Mouse (Mus musculus) intestine, postnatal 0 days (tissue): Measurements from ENCODE around the gene Astl. TPM values are rescaled to one million over a fixed set of nuclear protein-coding genes. Genes with fewer than 3 reads are reported as not detected.

Source experiments
- ATAC-seq: fragments of 200-750 bp; cut with Nextera tagmentation; 2 replicates; pipeline ENCODE4 v1.8.0; 2017; ENCODE audit warnings: mild to moderate bottlenecking, moderate TSS enrichment, moderate library complexity
- H3K27ac ChIP-seq: fragments of 300-500 bp; sonication (generic); 2 replicates; pipeline ENCODE4 v1.5.1; 2014; ENCODE audit warnings: mild to moderate bottlenecking, low read depth, low read length, moderate library complexity
- H3K27me3 ChIP-seq: fragments of 300-500 bp; sonication (generic); replicated peaks from 2 replicates; pipeline ENCODE4 v1.6.1; 2014; ENCODE audit warnings: low read length, mixed read lengths; ENCODE audit not compliant: control insufficient read depth, insufficient read depth
- H3K36me3 ChIP-seq: fragments of 300-500 bp; sonication (generic); 2 replicates; pipeline ENCODE4 v1.6.1; 2014; ENCODE audit warnings: mild to moderate bottlenecking, moderate library complexity; ENCODE audit not compliant: control insufficient read depth, insufficient read depth
- H3K4me1 ChIP-seq: fragments of 300-500 bp; sonication (generic); replicated peaks from 2 replicates; pipeline ENCODE4 v1.6.1; 2014; ENCODE audit warnings: antibody characterized with exemption, low read length, mixed read lengths; ENCODE audit not compliant: control insufficient read depth, insufficient read depth
- H3K4me2 ChIP-seq: fragments of 300-500 bp; sonication (generic); replicated peaks from 2 replicates; pipeline ENCODE4 v1.6.1; 2014; ENCODE audit warnings: low read depth, mild to moderate bottlenecking, moderate library complexity
- H3K4me3 ChIP-seq: fragments of 300-500 bp; sonication (generic); 2 replicates; pipeline ENCODE4 v1.5.1; 2014; ENCODE audit warnings: low read depth, low read length
- H3K9ac ChIP-seq: fragments of 300-500 bp; sonication (generic); 2 replicates; pipeline ENCODE4 v1.6.1; 2014; ENCODE audit warnings: mild to moderate bottlenecking, low read depth, low read length
- H3K9me3 ChIP-seq: fragments of 300-500 bp; sonication (generic); 2 replicates; pipeline ENCODE4 v1.6.1; 2016; ENCODE audit warnings: mixed run types; ENCODE audit not compliant: control insufficient read depth
- CTCF ChIP-seq: sonication (generic); IDR thresholded peaks from 2 replicates; pipeline ENCODE4 v1.5.1; 2016; ENCODE audit warnings: low read depth, mild to moderate bottlenecking, control low read depth, antibody characterized with exemption, moderate library complexity
- WGBS: fragments of 180-500 bp; shearing (Covaris S2); extraction: QIAGEN DNeasy Blood & Tissue Kit; methylation state at CpG from one replicate; pipeline ENCODE4 v1.1.7; 2014; 5-methylcytosine and 5-hydroxymethylcytosine counted together
- polyA plus RNA-seq: library from polyadenylated mRNA; unstranded; fragments of >200 nt; fragmentation: Nextera tagmentation; extraction: Ambion mirVana; gene quantifications from 2 replicates; pipeline ENCODE4 v1.2.1, GENCODE M21; 2015

Astl gene
- polyA plus RNA-seq, 1 experiment from 2014 or later: not detected

DNA sequence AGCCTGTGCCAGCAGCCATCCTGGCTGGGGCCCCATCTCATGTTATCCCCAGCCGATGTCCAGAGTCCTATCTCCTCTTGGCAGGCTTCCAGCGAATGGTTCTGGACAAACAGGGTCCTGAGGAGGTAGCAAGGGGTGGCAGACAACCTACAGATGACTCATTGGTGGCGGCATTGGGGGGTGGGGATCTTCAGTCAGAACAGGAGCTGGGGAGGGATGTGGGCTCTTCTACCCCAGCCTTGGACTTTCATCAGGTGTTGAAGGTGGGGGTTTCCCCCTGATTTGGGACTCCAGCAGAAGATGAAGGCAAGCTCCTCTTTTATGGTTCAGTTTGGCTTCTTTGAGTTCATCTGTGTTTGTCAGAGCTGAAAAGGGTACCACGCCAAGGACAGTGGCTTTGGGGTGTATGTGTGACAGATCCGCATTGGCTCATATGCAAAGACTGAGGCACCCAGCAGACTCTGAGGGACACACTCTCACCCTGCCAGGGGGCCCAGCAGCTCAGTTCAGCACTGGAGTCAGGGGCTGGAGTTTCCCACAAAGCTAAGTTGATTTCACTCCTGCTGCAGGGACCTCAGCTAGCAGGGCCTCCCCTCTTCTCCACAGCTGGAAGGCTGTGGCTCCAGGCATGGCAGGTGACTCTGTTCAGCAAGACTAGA, 4.4 kb upstream of the Astl start:
- ATAC-seq: no peak
- Histone ChIP-seq H3K27me3 (peaks cover 16% of the 10 kb centered on the region), H3K36me3 (no peaks in the 10 kb centered on the region), H3K9me3 (no peaks in the 10 kb centered on the region), H3K9ac (no peak overlapping the region), H3K27ac (no peak overlapping the region), H3K4me1 (no peaks in the 10 kb centered on the region; the same call in 1 of the 2 replicates), H3K4me3 (no peak overlapping the region), H3K4me2 (no peak overlapping the region)
- TF ChIP-seq CTCF: no peak
- WGBS: 50% methylated on average over 5 of the region's 5 CpGs

DNA sequence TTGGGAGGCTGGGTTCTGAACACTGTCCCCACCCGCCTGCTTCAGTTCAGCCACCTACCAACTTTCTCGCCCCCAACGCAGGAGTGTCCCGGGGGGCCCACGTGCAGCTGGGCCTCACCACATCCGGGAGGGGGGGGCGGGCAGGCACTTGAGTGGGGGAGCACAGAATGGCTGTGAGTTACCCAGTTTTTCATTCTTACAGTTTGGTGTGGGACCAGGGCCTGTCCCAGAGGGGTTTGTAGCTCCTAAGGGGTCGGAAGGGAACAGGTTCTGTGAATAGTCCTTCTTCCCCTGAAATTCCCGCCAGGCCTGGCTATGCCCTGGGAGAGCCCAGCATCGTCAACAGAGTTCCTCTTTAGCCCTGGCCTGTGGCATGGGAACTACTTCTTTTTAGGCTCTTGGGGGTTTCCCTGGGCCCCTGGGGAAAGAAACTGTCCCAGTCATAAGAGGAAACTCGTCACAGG, 3.3 kb upstream of the Astl start:
- H3K4me2 ChIP-seq: no peak overlapping the region
- H3K9ac ChIP-seq: no peak overlapping the region
- H3K36me3 ChIP-seq: no peaks in the 10 kb centered on the region
- WGBS: 56% methylated on average over 11 of the region's 11 CpGs
- H3K4me1 ChIP-seq: no peaks in the 10 kb centered on the region; the same call in 1 of the 2 replicates
- H3K27ac ChIP-seq: no peak overlapping the region
- H3K9me3 ChIP-seq: no peaks in the 10 kb centered on the region
- H3K4me3 ChIP-seq: no peak overlapping the region
- TF ChIP-seq CTCF: no peak
- ATAC-seq: no peak
- H3K27me3 ChIP-seq: peaks cover 16% of the 10 kb centered on the region

- H3K27ac ChIP-seq: 0 out of 2 replicates have a peak within 1 kb of the TSS, but pooled peaks have one; percentile 5
- peak within 1 kb of the TSS; percentile 90 for H3K4me2 ChIP-seq
- no peaks in the 10 kb centered on the region for H3K9me3 ChIP-seq
- H3K27me3 ChIP-seq: peaks cover 16% of the 10 kb centered on the region
- peak within 1 kb of the TSS; percentile 31; the same call in 1 of the 2 replicates for H3K9ac ChIP-seq
- no peaks in the 10 kb centered on the region; the same call in 1 of the 2 replicates for H3K4me1 ChIP-seq
- under 1% methylated on average over 76 of the region's 76 CpGs for WGBS
- peak within 1 kb of the TSS; percentile 56 for H3K4me3 ChIP-seq
- ATAC-seq: peak; percentile 61
- no peak for TF ChIP-seq CTCF
- no peaks in the 10 kb centered on the region for H3K36me3 ChIP-seq
Measured at GRCm38 (mm10) chr2:127335767-127336496, 2.5 kb upstream of the Astl start, which contains the start of gene Dusp2. Gene Dusp2 (plus strand): TSS chr2:127336159.

DNA sequence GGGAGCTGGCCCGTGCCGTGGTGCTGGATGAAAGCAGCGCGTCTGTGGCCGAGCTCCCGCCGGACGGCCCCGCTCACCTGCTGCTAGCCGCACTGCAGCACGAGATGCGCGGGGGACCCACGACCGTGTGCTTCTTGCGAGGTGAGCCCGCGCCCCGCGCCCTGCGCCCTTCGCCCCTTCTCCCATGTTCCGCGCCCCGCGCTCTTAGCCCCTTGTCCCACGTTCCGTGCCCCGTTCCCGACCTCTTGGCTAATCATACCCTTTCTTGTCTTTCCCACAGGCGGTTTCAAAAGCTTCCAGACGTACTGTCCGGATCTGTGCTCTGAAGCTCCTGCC, 2.0 kb upstream of the Astl start:
- Histone ChIP-seq H3K36me3 (no peaks in the 10 kb centered on the region), H3K9ac (peak overlapping the region; percentile 31; the same call in 1 of the 2 replicates), H3K27ac (no peak overlapping the region), H3K27me3 (peaks cover 16% of the 10 kb centered on the region), H3K4me1 (no peaks in the 10 kb centered on the region; the same call in 1 of the 2 replicates), H3K9me3 (no peaks in the 10 kb centered on the region), H3K4me2 (peak overlapping the region; percentile 90), H3K4me3 (peak overlapping the region; percentile 56)
- WGBS: 6% methylated on average over 32 of the region's 33 CpGs
- ATAC-seq: no peak
- no peak for TF ChIP-seq CTCF

DNA sequence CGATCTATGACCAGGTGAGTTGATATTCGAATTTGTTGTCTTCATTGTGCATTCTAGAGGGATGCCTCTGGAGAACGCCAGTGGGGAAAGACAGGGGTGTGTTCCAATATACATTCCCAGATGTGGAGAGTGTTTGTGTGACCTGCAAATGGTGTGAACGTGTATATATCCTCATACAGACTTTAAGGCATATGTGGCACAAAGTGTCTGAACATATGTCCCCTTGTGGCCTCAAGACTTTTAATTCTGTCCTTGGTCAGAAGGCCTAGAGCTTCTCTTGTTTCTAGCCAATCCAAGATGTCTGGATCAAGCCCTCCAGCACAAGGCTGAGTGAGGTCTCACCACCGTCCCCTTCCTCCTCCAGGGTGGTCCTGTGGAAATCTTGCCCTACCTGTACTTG, 1.6 kb upstream of the Astl start:
- no peak for TF ChIP-seq CTCF
- H3K9ac ChIP-seq: no peak overlapping the region
- H3K27ac ChIP-seq: no peak overlapping the region
- H3K4me1 ChIP-seq: no peaks in the 10 kb centered on the region; the same call in 1 of the 2 replicates
- WGBS: 46% methylated on average over 5 of the region's 5 CpGs
- peak overlapping the region; percentile 56 for H3K4me3 ChIP-seq
- H3K4me2 ChIP-seq: peak overlapping the region; percentile 90
- H3K36me3 ChIP-seq: no peaks in the 10 kb centered on the region
- no peak for ATAC-seq
- H3K9me3 ChIP-seq: no peaks in the 10 kb centered on the region
- peaks cover 16% of the 10 kb centered on the region for H3K27me3 ChIP-seq

GRCm38 (mm10) chr2:127337531-127337930, 908 bp upstream of the Astl start:
- H3K4me3 ChIP-seq: peak overlapping the region; percentile 56; the same call in 1 of the 2 replicates
- 70% methylated on average over 11 of the region's 11 CpGs for WGBS

More at GRCm38 (mm10) chr2:127337531-127337930, 908 bp upstream of the Astl start:
- no peak overlapping the region for H3K9ac ChIP-seq
- H3K36me3 ChIP-seq: no peaks in the 10 kb centered on the region
- H3K4me1 ChIP-seq: no peaks in the 10 kb centered on the region; the same call in 1 of the 2 replicates
- ATAC-seq: no peak
- peak overlapping the region; percentile 90 for H3K4me2 ChIP-seq
- H3K27ac ChIP-seq: no peak overlapping the region
- peaks cover 16% of the 10 kb centered on the region for H3K27me3 ChIP-seq
- TF ChIP-seq CTCF: no peak
- H3K9me3 ChIP-seq: no peaks in the 10 kb centered on the region
